Mouse (Mus musculus): Measurements from ENCODE around the gene Fbxo10. TPM values are rescaled to one million over a fixed set of nuclear protein-coding genes. Genes with fewer than 3 reads are reported as not detected.
"Not testable (repeated sequence)": the region's sequence is repeated elsewhere in the genome, so short reads cannot be mapped to it uniquely, and the experiment has no call there.

Gene Fbxo10
- 10 to 100 TPM; 43.3 to 47.7 TPM for total RNA-seq (2021)

- peak; percentile 88 to 90 for DNase-seq
Measured at GRCm38 (mm10) chr4:45084021-45084894, at the start of gene Fbxo10. Gene Fbxo10 (minus strand): TSS chr4:45084604.

DNA sequence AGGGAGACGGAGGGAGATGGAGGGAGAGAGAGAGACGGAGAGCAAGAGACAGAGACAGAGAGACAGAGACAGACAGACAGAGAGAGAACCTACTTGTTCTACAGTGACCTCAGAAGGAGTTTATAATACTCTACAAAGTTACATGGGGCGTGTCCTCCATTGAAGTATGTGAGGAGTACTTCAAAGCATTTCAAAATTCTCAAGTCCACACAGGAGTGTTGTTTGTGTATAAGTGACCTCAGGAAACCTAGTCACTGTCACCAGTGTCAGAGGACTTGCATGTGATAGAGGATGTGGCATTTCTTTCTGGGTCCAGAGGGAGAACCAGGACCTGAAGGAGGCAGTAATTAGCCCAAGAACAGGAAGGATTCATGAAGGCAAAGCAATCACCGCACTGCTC is 46.6 kb upstream of the Fbxo10 start:
- no peak for DNase-seq

GRCm38 (mm10) chr4:45121311-45121710 is 36.9 kb upstream of the Fbxo10 start:
- DNase-seq = no peak

DNA sequence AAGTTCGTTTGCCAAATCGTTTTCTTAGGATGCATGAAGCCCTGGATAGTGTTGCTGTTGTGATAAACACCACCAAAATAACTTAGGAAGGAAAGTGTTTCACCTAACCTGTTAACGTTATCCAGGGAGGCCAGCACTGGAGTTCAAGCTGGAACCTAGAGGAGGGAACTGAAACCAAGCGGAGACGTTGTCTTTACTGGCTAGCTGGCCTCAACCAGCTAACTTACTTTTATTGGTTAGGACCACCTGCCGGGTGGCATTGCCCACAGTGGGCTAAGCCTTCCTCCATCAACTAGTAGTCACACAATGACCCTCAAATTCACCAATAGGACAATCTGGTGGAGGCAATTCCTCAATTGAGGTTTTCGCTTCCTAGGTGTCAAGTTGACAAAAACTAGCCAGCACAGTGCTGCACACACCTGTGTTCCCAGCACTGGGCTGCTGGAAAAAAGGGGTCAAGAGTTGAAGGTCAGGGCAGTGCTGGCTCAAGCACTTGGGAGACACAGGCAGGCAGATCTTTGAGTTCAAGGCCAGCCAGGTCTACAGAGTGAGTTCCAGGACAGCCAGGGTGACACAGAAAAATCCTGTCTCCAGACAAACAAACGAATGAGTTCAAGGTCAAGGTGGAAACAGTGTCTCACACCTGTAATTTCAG is 24.2 kb upstream of the Fbxo10 start:
- DNase-seq = no peak

DNA sequence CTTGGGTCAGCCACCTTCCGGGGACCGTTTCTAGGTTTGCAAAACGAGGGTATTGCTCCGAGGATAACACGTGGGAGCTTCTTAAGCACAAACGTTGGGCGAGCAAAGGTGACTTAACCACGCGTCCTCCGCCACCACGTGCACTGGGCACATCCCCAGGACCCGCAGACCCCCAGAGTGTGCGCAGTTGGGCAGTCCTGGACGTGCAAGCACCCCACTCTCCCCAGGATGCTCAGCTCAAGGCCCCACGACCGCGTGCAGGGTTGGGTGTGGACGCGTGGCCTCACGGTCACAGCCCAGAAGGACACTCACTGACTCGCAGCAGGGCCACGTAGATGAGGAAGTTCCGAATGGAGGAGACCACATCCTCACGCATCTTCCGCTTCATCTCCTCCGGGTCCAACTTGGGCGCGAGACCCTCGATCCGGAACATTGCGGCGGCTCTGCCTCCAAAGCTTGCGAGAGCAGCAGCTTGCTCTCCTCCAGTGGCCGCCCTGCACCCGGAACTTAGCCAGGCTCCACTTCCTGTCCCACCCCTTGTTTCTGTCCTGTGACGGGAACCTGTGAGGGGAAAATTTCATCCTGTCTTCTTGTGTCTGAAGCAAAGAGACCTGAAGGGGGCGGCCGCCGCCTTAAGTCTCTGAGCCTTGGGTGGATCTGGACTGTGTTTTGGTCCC is 23.3 kb upstream of the Fbxo10 start, which contains the start of gene Tomm5:
TSS of gene Tomm5 (minus strand) at position 514 of the 677 bp plus-strand sequence.
- peak; percentile 91 to 93 for DNase-seq

- DNase-seq = no peak
Measured at GRCm38 (mm10) chr4:45107066-45107465, 22.7 kb upstream of the Fbxo10 start.

DNA sequence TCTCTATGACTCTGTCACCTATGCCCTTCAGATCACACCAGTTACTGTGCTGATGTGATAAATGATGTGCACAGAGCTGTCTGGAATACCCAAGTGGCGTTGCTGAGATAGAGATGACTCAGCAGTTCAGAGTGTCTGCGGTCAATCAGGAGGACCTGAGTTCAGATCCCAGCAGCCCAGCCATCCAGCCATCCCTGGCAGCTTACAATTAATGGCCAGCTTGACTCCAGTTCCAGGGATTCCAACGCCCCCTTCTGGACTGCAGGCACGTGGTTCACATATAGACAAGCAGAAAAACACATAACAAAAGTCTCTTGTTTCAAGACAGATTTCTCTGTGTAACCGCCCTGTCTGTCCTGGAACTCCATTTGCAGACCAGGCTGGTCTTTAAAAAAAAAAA is 22.0 kb upstream of the Fbxo10 start:
- no peak for DNase-seq

DNA sequence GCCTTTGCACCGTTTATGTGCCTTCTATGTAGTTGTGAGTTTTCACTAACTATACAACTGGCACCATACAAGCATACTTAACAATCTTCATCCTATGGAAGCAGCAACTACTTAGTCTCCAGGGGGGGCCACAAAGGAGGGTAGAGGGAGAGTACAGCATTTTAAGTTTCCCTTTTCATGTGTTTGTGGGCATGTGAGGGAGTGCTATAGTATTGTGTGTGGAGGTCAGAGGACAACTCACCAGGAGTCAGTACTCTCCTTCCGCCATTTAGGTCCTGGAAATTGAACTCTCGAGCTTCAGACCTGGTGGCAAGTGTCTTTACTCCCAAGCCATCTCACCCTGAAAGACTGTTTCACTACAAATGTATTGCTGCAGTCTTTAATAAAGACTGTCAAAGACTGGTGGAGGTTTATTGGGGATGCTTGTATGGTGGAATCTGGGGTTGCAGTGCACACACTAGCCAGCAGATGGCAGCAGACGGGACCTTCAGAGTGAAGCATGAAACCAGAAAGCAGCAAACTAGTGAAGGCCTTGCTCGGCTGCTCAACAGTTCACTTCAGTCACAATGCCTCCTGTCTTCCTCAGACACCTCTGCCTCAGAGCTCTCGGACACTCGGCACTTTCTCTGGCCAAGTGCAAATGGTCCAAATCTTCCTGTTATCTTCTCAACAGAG is 12.9 kb upstream of the Fbxo10 start:
- peak; percentile 65 to 68 for DNase-seq

DNA sequence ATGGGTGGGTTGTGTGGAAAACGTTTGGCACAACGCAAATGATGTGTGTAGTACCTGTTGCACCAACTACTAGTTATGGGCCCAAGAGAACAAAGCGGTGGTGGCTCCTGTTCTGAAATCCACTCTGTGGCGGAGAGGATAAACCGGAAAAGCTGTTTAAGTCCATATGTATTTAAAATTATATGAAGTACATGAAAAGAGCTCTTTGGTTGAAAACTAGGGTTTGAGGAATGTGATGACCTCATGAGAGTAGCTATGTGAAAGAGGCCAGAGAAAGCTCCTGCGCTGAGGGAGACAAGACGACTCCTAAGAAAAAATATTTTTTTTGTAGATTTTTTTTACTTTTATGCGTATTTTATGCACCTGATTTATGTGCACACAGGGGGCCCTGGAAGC is 489 bp upstream of the Fbxo10 start:
- DNase-seq = no peak

GRCm38 (mm10) chr4:45083487-45083886 is 917 bp downstream of the Fbxo10 start:
- DNase-seq = peak; percentile 22 to 48

GRCm38 (mm10) chr4:45082951-45083350 is 1.5 kb downstream of the Fbxo10 start:
- peak in 1 of 2 experiments; percentile 11 for DNase-seq

GRCm38 (mm10) chr4:45081041-45081440 is 3.4 kb downstream of the Fbxo10 start:
- not testable (repeated sequence) for DNase-seq

- DNase-seq = no peak
Measured at GRCm38 (mm10) chr4:45073544-45073943, 10.9 kb downstream of the Fbxo10 start.

DNA sequence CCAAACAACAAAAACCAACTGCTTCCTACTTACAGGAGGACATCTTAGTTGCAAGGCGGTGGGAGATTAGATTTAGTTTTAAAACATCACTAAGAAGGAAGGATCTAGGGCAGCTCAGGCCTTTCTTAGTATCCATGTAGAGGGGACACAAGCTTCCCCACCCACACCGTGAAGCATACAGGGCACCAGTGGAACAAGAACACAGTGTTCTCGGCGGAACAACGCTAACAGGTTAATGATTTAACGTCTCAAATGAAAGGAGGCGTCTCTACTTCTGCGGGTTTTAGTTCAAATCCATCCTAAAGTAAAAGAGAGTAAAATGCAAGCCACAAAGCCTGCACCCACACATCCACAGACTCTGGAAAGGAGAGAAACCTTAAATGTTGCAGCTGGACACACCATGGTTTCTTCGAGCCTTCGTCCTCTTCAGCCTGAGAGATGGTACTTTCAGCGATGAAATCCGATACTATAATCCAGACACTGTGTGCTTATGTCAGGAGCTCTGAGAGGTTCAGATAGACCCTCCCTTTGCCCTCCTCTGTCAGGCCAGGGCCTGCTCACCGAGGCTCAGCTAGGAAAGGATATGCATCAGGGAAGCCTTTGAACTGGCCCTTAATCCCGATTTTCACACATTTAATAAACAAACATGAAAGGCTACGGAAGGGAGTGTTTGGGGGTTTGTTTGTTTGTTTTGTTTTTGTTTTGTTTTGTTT is 12.0 kb downstream of the Fbxo10 start:
- no peak for DNase-seq

DNA sequence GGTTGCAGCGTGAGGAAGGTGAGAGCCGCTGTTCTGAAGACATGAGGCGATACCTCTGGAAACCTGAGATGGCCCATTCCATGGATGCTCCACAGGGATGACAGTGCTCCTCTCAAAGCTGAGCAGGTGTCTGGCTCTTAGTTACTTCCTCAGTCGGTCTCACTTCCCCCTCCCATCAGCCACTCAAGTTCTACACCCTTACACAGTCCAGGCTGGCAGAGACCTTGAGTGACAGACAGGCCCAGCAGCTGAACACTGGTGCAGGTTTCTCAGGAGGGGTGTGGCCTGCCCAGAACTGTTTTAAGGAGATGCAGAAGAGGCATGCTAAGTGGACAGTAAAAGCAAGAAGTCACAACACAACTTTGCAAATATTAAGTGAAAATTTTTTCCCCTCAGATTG is 16.7 kb downstream of the Fbxo10 start:
- DNase-seq = no peak

DNA sequence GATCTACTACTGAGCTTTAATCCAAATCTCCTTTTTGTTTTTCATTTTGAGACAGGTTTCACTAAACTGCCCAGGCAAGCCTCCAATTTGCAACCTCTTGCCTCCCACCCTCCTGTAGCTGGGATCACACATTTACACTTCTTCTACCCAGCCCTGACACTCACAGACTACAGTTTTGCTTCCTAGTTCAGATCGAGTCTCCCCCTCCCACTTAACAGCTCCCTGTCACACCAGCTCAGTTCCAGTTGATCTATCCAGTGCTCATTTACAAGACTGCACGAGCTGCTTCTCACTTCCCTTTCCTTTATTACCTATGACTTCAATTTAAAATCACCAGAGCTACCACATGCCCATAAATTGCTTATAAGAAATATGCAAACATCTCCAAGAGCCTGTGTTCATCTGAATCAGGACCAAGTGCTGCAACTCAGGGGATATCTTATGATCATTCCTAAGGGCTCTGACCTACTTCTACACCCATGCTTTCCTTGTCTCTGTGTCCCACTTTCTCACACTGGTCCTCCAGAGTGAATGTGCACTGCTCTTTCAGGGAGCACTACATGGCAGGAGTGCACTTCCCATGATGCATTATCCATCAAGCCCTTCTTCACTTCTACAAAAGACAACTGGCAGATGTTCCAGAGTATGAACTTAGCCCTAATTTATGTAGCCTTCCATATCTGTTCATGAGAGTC is 18.2 kb downstream of the Fbxo10 start:
- DNase-seq = no peak

DNA sequence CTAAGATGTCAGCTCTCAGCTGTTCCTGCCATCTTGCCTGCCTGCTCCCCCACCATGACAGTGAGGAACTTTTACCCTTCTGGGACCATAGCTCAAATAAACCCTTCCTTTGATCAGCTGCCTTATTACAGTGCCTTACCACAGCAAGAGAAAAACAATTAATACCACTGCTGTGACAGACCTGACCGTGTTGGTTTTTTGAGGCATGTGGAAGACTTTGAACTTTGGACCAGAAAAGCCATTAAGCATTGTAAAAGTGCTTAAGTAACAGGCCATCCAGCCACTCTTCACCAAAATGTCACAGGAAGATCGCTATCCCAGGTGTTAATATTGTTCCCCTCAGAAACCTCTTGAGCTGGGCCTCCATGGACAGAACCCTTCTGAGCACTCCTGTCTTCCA is 19.8 kb downstream of the Fbxo10 start:
- DNase-seq = no peak

DNA sequence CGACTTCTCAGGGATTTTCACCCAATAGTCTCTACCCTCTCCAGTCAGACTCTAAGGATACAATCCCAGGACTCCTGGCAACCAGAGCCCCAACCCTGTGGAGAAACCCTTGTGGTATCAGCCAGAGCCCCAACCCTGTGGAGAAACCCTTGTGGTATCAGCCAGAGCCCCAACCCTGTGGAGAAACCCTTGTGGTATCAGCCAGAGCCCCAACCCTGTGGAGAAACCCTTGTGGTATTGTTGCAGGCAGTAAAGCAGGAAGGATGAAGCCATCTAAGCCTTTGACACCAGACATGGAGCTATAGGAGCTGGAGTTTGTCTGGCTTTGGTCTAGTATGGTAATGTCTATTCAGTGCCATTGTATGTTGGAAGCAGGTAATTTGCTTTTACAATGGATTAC is 20.6 kb downstream of the Fbxo10 start:
- DNase-seq = not testable (repeated sequence)

DNA sequence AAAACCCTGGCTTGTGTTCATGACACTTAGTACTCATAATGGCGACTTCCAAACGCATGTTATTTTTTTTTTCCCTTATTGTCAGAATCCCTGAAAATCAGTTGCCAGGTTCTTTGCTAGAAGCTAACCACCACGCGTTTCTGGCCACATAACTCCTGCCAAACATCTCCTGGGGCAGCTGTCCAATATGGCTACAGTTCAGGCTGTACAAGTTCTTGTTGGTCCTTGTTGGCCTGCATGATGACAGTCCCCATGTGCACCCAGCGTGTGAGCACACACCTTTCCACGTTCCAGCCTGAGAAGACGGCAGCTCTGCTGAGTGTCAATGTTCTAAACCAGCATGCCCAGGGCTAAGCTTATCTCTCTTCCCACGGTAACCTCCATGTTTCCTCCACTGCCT is 29.0 kb downstream of the Fbxo10 start:
- peak in 1 of 2 experiments; percentile 12 for DNase-seq

- no peak for DNase-seq
Measured at GRCm38 (mm10) chr4:45054862-45055261, 29.5 kb downstream of the Fbxo10 start.

- peak; percentile 27 to 50 for DNase-seq
Measured at GRCm38 (mm10) chr4:45047956-45048355, 36.4 kb downstream of the Fbxo10 start.

All from layer of hippocampus, postnatal 36 days (tissue).